Mouse (Mus musculus) ES-Bruce4 (cell line): ENCODE measurements around the gene Olfr68.

Experiments
- CTCF ChIP-seq: IDR thresholded peaks from one replicate; pipeline ENCODE4 v1.8.1; 2011; ENCODE audit warnings: low read depth, low read length
- EP300 ChIP-seq: IDR thresholded peaks from 2 replicates; pipeline ENCODE4 v1.6.1; 2011; ENCODE audit warnings: low read depth, low read length; ENCODE audit not compliant: insufficient read depth

GRCm38 (mm10) chr7:103744843-103745242, 34.7 kb downstream of the Olfr68 start, which contains the start of gene Olfr629:
- TF ChIP-seq EP300 (no peak), CTCF (no peak)
